Mouse (Mus musculus) left cerebral cortex, adult 2 months (tissue): ENCODE measurements around the gene Anxa5. TPM values are rescaled to one million over a fixed set of nuclear protein-coding genes. Genes with fewer than 3 reads are reported as not detected.
A peak's percentile ranks its signal among the peaks of the same experiment; 100 is the strongest.

Experiments
- DNase-seq, 2 experiments: peaks; one replicate each; pipeline ENCODE4 v3.0.0; 2021 to 2022; ENCODE audit warnings: low spot score in 2 of 2, mixed read lengths in 1 of 2; ENCODE audit errors: extremely low spot score in 1 of 2
- H3K27ac ChIP-seq: fragments of 200-600 bp; 2 replicates; pipeline ENCODE4 v1.8.1; 2022
- H3K4me3 ChIP-seq: fragments of 200-600 bp; 2 replicates; pipeline ENCODE4 v1.8.1; 2022
- CTCF ChIP-seq: fragments of 200-600 bp; IDR thresholded peaks from 2 replicates; pipeline ENCODE4 v1.8.1; 2022; ENCODE audit warnings: antibody characterized with exemption, mild to moderate bottlenecking, moderate library complexity
- intact Hi-C: fragments of 180-260 bp; cut with DNase I; formaldehyde crosslinking; loops from one replicate; pipeline ENCODE4 v1.15.1; 2025
- long read RNA-seq, 2 experiments: library from polyadenylated mRNA; stranded (forward); transcript quantifications; one replicate each; pipeline ENCODE4 v2.0.0; 2021; ENCODE audit warnings: borderline mapping rate in 2 of 2
- total RNA-seq, 2 experiments: library from RNA; stranded (reverse); gene quantifications; 2 replicates each; pipeline ENCODE4 v1.2.3; 2021

The Anxa5 gene
- total RNA-seq: 10 to 100 TPM; 69.0 to 71.9 TPM
- long read RNA-seq, experiment 1, transcript Anxa5-201 (13 exons, 1,731 nt): major isoform, 89 of 92 reads
- long read RNA-seq, experiment 1, partial matches to known transcripts: 2 of 92 reads
- long read RNA-seq, experiment 1, other reads (novel, unspliced or antisense): 1 of 92 reads
- long read RNA-seq, experiment 2, transcript Anxa5-201 (13 exons, 1,731 nt): major isoform, 72 of 83 reads
- long read RNA-seq, experiment 2, partial matches to known transcripts: 3 of 83 reads
- long read RNA-seq, experiment 2, other reads (novel, unspliced or antisense): 8 of 83 reads

GRCm38 (mm10) chr3:36475532-36476087, at the start of gene Anxa5, which contains the start of gene 1810062G17Rik:
Gene Anxa5 (minus strand): TSS chr3:36475894.
Gene 1810062G17Rik (plus strand): TSS chr3:36475937.
- Histone ChIP-seq H3K27ac (peak within 1 kb of the TSS; percentile 96), H3K4me3 (peak within 1 kb of the TSS; percentile 92)
- TF ChIP-seq CTCF: peak; percentile 48
- intact Hi-C loops: loop anchor here (2.0 kb wide), 2 partner anchors 19 to 41 kb away; no protein-coding TSS in a partner anchor
- peak; percentile 84 to 88 for DNase-seq

- DNase-seq: no peak
- Histone ChIP-seq H3K27ac (peak overlapping the region; percentile 26; the same call in 1 of the 2 replicates), H3K4me3 (no peak overlapping the region)
- no peak for TF ChIP-seq CTCF
- intact Hi-C loops: no loop called here
Measured at GRCm38 (mm10) chr3:36524466-36524865, 48.8 kb upstream of the Anxa5 start.

- TF ChIP-seq CTCF: no peak
- DNase-seq: no peak
- intact Hi-C loops: no loop called here
- no peak overlapping the region for H3K27ac ChIP-seq
- H3K4me3 ChIP-seq: no peak overlapping the region
Measured at GRCm38 (mm10) chr3:36522137-36522536, 46.4 kb upstream of the Anxa5 start.

- TF ChIP-seq CTCF: no peak
- H3K4me3 ChIP-seq: peak within 1 kb of the TSS; percentile 55
- intact Hi-C loops: loop anchor here (1.0 kb wide), 1 partner anchor 31 kb away; the partner anchor contains the start of gene Exosc9
- peak within 1 kb of the TSS; percentile 91 for H3K27ac ChIP-seq
- peak; percentile 47 to 68 for DNase-seq
Measured at GRCm38 (mm10) chr3:36521073-36522060, 45.7 kb upstream of the Anxa5 start, which contains the start of gene Gm11549. Gene Gm11549 (minus strand): TSS chr3:36521813.

- no peak overlapping the region for H3K4me3 ChIP-seq
- no peak for TF ChIP-seq CTCF
- no peak for DNase-seq
- intact Hi-C loops: loop anchor here (2.0 kb wide), 1 partner anchor 41 kb away; the partner anchor contains the start of genes 1810062G17Rik and Anxa5
- H3K27ac ChIP-seq: peak overlapping the region; percentile 61
Measured at GRCm38 (mm10) chr3:36516196-36516595, 40.5 kb upstream of the Anxa5 start.

- H3K27ac ChIP-seq: no peak overlapping the region
- DNase-seq: no peak
- no peak overlapping the region for H3K4me3 ChIP-seq
- intact Hi-C loops: no loop called here
- no peak for TF ChIP-seq CTCF
Measured at GRCm38 (mm10) chr3:36511491-36511890, 35.8 kb upstream of the Anxa5 start.

- Histone ChIP-seq H3K4me3 (no peak overlapping the region), H3K27ac (no peak overlapping the region)
- intact Hi-C loops: no loop called here
- no peak for TF ChIP-seq CTCF
- DNase-seq: no peak
Measured at GRCm38 (mm10) chr3:36505809-36506735, 30.4 kb upstream of the Anxa5 start.

- TF ChIP-seq CTCF: no peak
- H3K4me3 ChIP-seq: no peak overlapping the region
- intact Hi-C loops: no loop called here
- no peak for DNase-seq
- H3K27ac ChIP-seq: no peak overlapping the region
Measured at GRCm38 (mm10) chr3:36505306-36505705, 29.6 kb upstream of the Anxa5 start.

GRCm38 (mm10) chr3:36501546-36501945, 25.9 kb upstream of the Anxa5 start:
- TF ChIP-seq CTCF: no peak
- H3K4me3 ChIP-seq: no peak overlapping the region
- DNase-seq: no peak
- no peak overlapping the region for H3K27ac ChIP-seq
- intact Hi-C loops: no loop called here

GRCm38 (mm10) chr3:36500976-36501375, 25.3 kb upstream of the Anxa5 start:
- TF ChIP-seq CTCF: no peak
- no peak overlapping the region for H3K27ac ChIP-seq
- H3K4me3 ChIP-seq: no peak overlapping the region
- no peak for DNase-seq
- intact Hi-C loops: no loop called here
